Mouse (Mus musculus) ES-Bruce4 (cell line): ENCODE data around the gene Calm3.

Experiments
- CTCF ChIP-seq: IDR thresholded peaks from one replicate; pipeline ENCODE4 v1.8.1; 2011; ENCODE audit warnings: low read depth, low read length
- EP300 ChIP-seq: IDR thresholded peaks from 2 replicates; pipeline ENCODE4 v1.6.1; 2011; ENCODE audit warnings: low read depth, low read length; ENCODE audit not compliant: insufficient read depth
- POLR2A ChIP-seq: IDR thresholded peaks from one replicate; pipeline ENCODE4 v1.8.1; 2011; ENCODE audit warnings: low read length; ENCODE audit not compliant: insufficient read depth

DNA sequence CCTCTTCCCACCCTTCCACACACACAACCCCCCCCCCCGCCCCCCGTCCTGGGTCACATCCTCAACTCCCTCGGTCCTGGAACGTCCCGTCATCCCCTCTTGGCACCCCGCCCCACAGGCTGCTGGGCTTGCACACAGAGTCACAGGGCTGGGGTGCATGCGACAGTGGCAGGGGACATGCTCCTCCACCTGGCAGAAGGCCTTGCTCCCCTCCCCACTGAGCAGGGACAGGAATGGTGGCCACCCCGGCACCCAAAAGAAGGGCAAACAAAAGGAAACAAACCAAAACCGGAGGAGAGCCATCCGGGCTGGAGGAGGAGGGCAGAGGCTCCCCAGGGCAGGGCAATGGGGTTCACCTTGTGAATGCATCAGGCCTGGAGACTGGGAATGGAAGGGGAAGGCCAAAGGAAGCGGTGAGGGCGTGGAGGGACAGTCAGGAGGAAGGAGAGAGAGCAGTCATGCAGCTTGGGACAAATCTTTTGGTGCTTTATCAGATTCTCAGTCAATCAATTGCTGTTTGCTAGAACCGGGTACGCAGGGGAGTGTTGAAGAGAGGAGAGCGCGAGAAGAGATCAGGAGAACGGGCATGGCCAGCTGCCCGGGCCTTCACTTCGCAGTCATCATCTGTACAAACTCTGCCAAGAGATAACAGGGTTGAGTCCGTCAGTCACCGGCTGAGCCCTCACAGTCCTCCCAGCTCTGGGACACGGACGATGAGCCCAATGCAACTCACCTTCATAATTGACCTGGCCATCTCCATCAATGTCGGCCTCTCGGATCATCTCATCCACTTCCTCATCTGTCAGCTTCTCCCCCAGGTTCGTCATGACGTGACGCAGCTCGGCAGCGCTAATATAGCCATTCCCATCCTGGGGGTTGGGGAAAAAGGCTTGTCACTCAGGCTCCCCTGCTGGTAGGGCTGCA is 7.3 kb downstream of the Calm3 start:
- no peak for TF ChIP-seq POLR2A
- no peak for TF ChIP-seq CTCF
- no peak for TF ChIP-seq EP300
